Mouse (Mus musculus) adrenal gland, postnatal 36 days (tissue): ENCODE results near the gene Tmem86a. TPM values are rescaled to one million over a fixed set of nuclear protein-coding genes. Genes with fewer than 3 reads are reported as not detected.
A peak's percentile ranks its signal among the peaks of the same experiment; 100 is the strongest.
"Not testable (repeated sequence)": the region's sequence is repeated elsewhere in the genome, so short reads cannot be mapped to it uniquely, and the experiment has no call there.

Experiments used
- DNase-seq, 2 experiments: peaks; one replicate each; pipeline ENCODE4 v3.0.0; 2021; ENCODE audit warnings: mixed read lengths in 1 of 2
- long read RNA-seq, 2 experiments: library from polyadenylated mRNA; stranded (forward); transcript quantifications; one replicate each; pipeline ENCODE4 v2.0.0; 2021; ENCODE audit warnings: borderline sequencing depth in 2 of 2
- total RNA-seq, 2 experiments: library from RNA; stranded (reverse); gene quantifications; 2 replicates each; pipeline ENCODE4 v1.2.3; 2021

Gene Tmem86a
- total RNA-seq, result 10 to 100 TPM; 21.8 to 38.1 TPM
- long read RNA-seq, experiment 1, transcript Tmem86a-201 (3 exons, 1,831 nt), result major isoform, 61 of 71 reads
- long read RNA-seq, experiment 1, partial matches to known transcripts, result 7 of 71 reads
- long read RNA-seq, experiment 1, other reads (novel, unspliced or antisense), result 3 of 71 reads
- long read RNA-seq, experiment 2, transcript Tmem86a-201 (3 exons, 1,831 nt), result major isoform, 33 of 36 reads
- long read RNA-seq, experiment 2, partial matches to known transcripts, result 1 of 36 reads
- long read RNA-seq, experiment 2, other reads (novel, unspliced or antisense), result 2 of 36 reads

DNA sequence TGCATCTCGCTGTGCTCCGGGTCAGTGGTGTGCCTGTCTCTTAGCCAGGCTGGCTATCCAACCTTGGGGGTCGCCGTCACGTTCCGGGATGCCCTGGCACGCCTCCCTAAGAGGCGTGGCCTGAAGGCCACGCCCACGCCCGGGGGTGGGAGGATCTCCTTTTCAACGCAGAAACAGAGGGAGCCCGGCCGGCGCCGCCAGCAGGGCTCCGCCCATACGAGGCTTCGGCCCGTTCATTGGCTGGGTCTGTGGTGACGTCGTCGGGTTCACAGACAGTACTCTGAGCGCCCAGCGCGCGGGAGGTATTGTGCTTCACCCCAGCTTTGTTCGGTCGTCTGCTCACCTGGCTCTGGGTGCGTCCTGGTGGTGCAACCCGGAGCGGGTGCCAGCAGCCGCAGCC, at the start of gene Tmem86a:
Gene Tmem86a (plus strand): TSS at position 236 of the 400 bp plus-strand sequence.
- DNase-seq, result peak; percentile 96 to 97

DNA sequence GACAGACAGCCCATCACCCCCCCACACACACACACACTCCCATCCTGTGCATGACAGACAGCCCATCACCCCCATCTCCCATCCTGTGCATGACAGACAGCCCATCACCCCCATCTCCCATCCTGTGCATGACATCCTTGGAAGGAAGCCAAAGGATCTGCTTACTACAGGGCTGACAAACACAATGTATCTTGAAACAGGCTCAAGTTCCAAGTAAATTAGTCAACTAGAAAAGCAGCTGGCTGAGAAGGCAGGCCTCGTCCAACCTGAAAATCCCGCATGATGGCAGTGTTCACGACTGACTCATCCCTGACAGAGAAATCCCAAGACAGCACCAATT, 49.8 kb upstream of the Tmem86a start:
- no peak for DNase-seq

GRCm38 (mm10) chr7:47001125-47001899, 49.1 kb upstream of the Tmem86a start:
- no peak for DNase-seq

DNA sequence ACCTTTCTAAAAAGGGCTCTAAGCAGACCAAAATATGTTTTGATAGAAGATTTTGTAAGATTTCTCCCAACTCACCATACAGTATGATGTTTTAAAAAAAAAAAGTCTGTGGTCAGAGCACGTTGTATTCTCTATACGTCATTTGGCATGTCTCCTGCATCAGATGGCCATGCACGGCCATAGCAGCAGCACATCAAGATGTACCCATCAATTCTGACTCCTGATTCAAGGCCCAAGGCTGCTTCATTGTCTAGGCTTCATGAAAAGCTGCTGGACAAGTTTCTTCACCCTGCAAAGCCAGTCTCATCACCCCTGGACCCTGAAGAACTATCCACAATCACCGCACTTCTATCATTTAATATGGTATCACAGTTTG, 48.5 kb upstream of the Tmem86a start:
- DNase-seq, result no peak

DNA sequence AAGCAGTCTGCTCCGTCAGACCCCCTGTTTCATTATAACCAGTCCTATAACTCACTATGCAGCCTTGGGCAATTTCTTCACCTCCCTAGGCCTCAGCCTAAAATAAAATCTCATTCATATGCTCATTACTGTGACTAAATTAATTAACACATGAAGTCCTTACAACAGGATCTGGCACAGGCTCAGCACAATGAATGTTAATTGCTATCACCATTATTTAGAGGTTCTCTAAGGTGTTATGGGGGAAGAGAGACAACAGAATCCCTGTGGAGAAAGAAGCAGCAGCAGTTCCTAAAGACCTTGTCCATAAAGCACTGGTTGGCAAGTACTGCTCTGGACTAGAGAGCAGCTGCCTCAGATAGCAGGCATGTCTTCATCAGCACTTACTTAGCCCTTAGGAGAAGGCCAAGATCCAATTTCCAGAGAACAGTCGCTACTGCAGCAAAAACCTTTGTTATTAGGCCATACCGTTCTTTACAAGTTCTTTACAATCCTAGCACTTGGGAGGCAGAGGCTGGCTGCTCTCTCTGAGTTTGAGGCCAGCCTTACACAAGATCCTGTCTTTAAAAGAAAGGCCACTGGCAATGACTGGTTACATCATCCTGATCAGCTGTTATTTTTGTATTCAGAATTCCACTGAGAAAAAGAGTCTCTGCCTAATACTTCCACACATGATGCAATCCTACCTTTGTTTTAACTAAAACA, 46.8 kb upstream of the Tmem86a start:
- DNase-seq, result no peak

- no peak for DNase-seq
Observed at GRCm38 (mm10) chr7:47007109-47007780, 43.2 kb upstream of the Tmem86a start.

GRCm38 (mm10) chr7:47007818-47008167, 42.6 kb upstream of the Tmem86a start:
- DNase-seq, result no peak

DNA sequence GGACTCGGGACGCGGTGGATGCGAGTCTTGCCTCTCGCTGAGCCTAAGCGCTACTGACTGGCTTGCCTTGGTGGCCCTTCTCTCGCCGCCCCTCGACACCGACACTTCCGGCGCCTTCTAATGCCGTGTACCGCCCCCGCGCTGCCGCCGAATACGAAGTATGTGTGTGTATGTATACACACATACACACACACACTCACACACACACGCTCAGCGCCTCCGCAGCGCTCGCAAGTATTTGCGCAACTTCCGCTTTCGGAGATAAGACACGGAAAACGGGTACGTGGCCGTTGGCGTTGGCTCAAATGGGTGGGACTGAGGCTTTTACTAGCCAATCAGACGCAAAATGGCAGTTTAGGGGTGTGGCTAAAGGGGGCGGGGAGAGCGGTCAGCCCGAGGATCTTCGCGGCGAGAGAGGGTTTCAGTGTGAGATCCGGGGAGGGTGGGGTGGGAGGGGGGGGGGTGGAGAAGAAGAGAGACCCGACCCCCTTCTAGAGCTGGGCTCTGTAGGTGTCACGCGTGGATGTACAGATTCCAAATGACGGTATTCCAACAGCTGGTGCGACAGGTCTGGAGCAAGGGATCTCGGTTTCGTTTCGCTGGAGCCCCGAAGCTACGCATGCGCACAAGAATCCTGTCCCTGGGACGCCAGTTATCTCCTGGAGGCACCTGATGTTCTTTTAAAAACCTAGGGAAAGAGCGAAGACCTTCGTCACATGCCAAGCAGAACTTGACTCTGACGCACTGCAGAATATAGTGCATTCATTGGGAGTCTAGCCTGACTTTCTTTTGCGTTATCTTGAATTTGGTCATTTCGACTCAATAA, 42.0 kb upstream of the Tmem86a start, which contains the start of gene Spty2d1:
Gene Spty2d1 (minus strand): TSS at position 244 of the 826 bp plus-strand sequence.
- DNase-seq, result peak; percentile 97

- no peak for DNase-seq
Observed at GRCm38 (mm10) chr7:47013131-47013767, 37.2 kb upstream of the Tmem86a start.

GRCm38 (mm10) chr7:47014564-47015389, 35.6 kb upstream of the Tmem86a start:
- peak in 1 of 2 experiments; percentile 62 for DNase-seq

DNA sequence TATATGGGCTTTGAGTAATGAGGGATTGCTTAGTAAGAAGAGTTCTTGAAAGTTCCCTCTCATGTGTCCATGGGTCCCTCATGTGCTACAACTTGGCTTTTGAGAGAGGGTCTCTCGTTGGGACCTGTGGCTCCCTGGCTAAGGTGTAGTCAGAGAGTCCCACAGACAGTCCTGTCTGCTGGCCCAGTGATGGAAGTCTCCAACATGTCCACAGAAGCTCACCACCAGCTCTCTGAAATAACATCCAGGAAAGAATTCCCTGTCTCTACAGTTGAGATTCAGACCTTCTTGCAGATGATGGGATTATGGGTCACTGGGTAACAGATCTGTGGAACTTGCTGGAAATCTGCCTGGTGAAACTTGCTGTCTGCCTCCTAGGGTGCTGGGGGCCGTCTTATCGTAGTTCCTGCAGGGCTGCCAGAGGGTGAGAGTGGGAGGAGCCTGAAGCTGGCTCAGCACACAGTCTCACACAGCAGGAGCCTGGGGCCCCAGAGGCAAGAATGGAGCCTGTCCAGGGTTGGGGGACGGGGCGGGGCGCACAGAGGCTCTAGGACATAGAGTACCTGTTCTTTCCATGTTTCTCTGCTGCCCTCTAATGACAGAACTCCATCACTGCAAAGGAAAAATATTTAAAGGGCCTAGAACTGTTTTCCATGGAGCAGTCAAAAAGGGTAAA, 34.9 kb upstream of the Tmem86a start:
- DNase-seq, result peak; percentile 87 to 93

GRCm38 (mm10) chr7:47016602-47017001, 33.8 kb upstream of the Tmem86a start:
- DNase-seq, result no peak

GRCm38 (mm10) chr7:47017146-47017545, 33.3 kb upstream of the Tmem86a start:
- no peak for DNase-seq

DNA sequence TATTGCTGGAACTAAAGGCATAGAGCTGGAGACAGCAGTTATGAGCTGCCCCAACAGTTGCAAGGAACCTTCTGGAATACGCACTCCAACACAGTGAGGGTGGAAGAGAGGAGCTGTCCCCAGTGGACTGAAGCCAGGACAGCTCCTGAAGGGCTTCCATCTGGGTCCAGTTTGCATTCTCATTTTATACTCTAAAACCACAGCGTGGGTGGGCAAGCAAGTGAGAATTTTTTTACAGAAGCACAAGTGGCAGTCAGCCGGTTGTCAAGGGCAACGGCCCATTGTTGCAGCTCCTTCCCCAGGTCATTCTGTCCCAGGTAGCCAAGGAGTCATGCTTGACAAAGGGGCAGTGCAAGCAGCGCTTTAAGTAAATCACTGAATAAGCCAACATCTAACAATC, 30.8 kb upstream of the Tmem86a start:
- DNase-seq, result no peak

DNA sequence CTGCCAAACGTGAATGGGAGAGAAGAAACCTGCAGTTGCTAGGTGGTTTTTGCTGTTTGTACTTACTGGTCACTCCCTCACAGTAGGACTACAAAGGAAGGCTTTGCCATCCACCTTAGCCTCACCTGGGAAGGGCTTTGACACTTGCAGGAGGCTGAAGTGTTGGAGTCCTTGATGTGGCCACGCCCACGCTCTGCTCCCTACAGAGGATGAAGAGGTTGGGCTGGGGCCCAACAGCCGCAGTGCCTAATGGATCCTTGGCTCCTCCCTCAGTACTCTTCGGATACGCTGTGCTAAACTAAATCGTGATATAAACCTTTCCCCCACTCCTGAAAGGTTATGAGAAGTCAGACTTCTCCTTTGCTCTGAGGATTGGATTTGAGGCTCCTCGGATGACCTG, 29.4 kb upstream of the Tmem86a start:
- no peak for DNase-seq

GRCm38 (mm10) chr7:47022482-47022881, 27.9 kb upstream of the Tmem86a start:
- DNase-seq, result no peak

- DNase-seq, result peak; percentile 83 to 90
Observed at GRCm38 (mm10) chr7:47023530-47023929, 26.9 kb upstream of the Tmem86a start.

DNA sequence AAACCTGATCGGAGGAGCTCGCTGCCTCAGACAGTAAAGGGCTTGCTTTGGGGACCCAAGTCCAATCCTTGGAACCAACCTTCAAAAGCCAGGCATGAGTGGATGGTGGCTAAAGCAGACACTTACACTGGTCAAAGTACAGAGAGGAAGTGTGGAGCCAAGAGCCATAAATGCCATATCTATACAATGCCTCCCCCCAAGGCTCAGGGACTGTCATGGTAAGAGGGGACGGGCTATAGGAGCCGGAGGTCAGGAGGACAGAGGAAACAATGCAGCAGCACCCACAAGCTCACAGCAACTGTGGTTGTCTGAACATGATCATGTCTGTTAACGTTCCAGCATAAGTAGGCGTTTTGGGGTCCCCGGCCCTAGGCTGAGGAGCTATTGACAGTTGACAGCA, 25.9 kb upstream of the Tmem86a start:
- no peak for DNase-seq

DNA sequence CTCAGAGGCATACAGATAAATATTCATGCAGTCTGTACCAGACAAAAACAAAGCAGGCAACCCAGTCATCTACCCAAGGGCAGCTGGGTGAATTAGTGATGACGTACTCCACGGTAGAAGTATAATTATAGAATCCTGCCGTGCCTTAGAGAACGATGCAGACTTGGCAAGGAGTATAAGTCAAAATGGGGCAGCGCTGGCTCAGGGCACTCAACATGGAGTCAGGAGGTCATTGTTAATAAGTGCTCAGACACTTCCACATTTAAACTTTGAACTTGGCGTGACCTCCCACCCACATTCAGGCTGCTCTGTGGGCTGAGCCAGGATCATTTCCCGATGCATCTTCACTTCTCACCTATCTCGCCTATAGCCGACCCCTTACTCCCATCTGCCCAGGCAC, 25.0 kb upstream of the Tmem86a start:
- no peak for DNase-seq

DNA sequence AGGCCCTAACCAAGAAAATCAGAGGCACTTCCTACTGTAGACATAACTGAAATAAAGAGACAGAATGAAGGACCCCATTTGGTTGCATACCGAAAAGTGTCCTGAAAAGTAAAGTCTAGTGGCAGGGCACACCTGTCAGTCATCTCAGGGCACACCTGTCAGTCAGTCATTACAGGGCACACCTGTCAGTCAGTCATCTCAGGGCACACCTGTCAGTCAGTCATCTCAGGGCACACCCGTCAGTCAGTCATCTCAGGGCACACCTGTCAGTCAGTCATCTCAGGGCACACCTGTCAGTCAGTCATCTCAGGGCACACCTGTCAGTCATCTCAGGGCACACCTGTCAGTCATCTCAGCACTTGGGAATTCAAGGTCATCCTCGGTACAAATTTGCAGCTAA, 23.5 kb upstream of the Tmem86a start:
- not testable (repeated sequence) for DNase-seq
